Mouse (Mus musculus) liver, embryonic 14.5 days (tissue): Measurements from ENCODE around the gene Trip12.

Experiments used
- CTCF ChIP-seq: IDR thresholded peaks from 2 replicates; pipeline ENCODE4 v1.5.1; 2016; ENCODE audit warnings: antibody characterized with exemption, low read depth, control low read depth
- EP300 ChIP-seq: IDR thresholded peaks from 2 replicates; pipeline ENCODE4 v1.6.1; 2016; ENCODE audit warnings: antibody characterized with exemption, low read depth

DNA sequence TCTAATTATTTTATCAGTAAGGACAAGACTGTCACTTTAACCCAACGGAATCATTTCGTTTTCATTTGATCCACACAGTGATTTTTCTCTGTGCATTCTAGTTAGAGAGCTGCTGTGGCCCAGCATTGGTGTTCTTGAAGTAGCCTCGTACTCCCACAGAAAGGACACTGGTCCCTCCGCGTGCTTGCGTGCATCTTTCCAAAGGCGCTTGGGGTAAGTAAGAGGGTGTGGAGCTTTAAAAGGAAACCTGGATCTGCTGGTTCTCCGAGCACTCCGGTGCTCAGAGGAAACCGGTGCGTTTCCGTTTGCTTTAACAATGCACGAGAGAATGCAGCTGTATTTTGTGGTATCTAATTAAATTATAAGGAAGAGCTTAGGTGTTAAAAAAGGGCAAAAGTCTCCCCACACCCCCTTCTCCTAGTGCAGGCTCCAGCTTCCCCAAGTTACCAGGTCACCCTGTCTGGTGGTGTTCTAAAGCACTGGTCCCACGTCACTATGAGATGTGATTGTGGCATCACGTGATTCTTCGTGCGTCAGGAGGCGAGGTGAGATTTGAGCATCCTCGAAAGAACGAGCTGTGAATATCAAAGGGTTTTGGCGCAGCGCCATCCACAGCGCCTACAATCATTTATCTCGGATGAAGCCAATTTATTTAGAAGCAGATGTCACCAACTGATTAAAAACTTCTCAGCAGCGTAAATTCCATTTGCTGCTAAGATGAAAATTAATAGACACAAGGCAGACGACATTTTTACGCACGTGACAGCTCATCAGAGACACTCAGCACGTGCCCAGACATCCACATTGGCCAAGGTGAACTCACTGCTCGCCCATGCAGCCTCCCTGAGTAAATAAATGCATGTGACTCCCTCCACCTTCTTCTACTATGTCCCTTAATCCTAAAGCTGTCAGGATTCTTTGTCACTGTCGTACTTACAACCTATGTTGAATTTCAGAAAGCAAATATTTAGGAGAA is 130.2 kb downstream of the Trip12 start:
- TF ChIP-seq CTCF (no peak), EP300 (no peak)
